Mouse (Mus musculus) embryonic facial prominence, embryonic 13.5 days (tissue): ENCODE data around the gene BC016579. TPM values are rescaled to one million over a fixed set of nuclear protein-coding genes. Genes with fewer than 3 reads are reported as not detected.
A peak's percentile ranks its signal among the peaks of the same experiment; 100 is the strongest.

Experiments
- ATAC-seq: fragments of 200-750 bp; cut with Nextera tagmentation; 2 replicates; pipeline ENCODE4 v1.8.0; 2017; ENCODE audit warnings: low read depth; ENCODE audit not compliant: insufficient number of reproducible peaks, insufficient read depth, low FRiP score, low TSS enrichment
- H3K27ac ChIP-seq: fragments of 300-500 bp; sonication (generic); 2 replicates; pipeline ENCODE4 v1.5.1; 2015; ENCODE audit warnings: moderate library complexity, mild to moderate bottlenecking, inconsistent platforms
- H3K27me3 ChIP-seq: fragments of 300-500 bp; sonication (generic); 2 replicates; pipeline ENCODE4 v1.6.1; 2015; ENCODE audit warnings: mild to moderate bottlenecking, inconsistent platforms
- H3K36me3 ChIP-seq: fragments of 300-500 bp; sonication (generic); 2 replicates; pipeline ENCODE4 v1.6.1; 2015; ENCODE audit warnings: mild to moderate bottlenecking, inconsistent platforms
- H3K4me1 ChIP-seq: fragments of 300-500 bp; sonication (generic); 2 replicates; pipeline ENCODE4 v1.6.1; 2015; ENCODE audit warnings: inconsistent platforms
- H3K4me2 ChIP-seq: fragments of 300-500 bp; sonication (generic); 2 replicates; pipeline ENCODE4 v1.6.1; 2015; ENCODE audit warnings: moderate library complexity, mild to moderate bottlenecking, inconsistent platforms
- H3K4me3 ChIP-seq: fragments of 300-500 bp; sonication (generic); 2 replicates; pipeline ENCODE4 v1.5.1; 2015; ENCODE audit warnings: mild to moderate bottlenecking, inconsistent platforms
- H3K9ac ChIP-seq: fragments of 300-500 bp; sonication (generic); 2 replicates; pipeline ENCODE4 v1.6.1; 2015; ENCODE audit warnings: mild to moderate bottlenecking, inconsistent platforms
- H3K9me3 ChIP-seq: fragments of 300-500 bp; sonication (generic); 2 replicates; pipeline ENCODE4 v1.6.1; 2016; ENCODE audit warnings: inconsistent platforms
- WGBS: fragments of 180-500 bp; shearing (Covaris S2); methylation state at CpG from one replicate; pipeline ENCODE4 v1.1.7; 2015; ENCODE audit warnings: mixed read lengths; 5-methylcytosine and 5-hydroxymethylcytosine counted together
- polyA plus RNA-seq: library from polyadenylated mRNA; unstranded; fragments of >200 nt; fragmentation: Nextera tagmentation; extraction: Ambion mirVana; gene quantifications from 2 replicates; pipeline ENCODE4 v1.2.1, GENCODE M21; 2015

BC016579 gene
- polyA plus RNA-seq, 1 experiment from 2014 or later = 0.25 TPM

- no peaks in the 10 kb centered on the region for H3K36me3 ChIP-seq
- no peaks in the 10 kb centered on the region for H3K27me3 ChIP-seq
- no peaks in the 10 kb centered on the region for H3K9me3 ChIP-seq
- no peaks in the 10 kb centered on the region for H3K4me1 ChIP-seq
- H3K4me2 ChIP-seq = no peak overlapping the region
- WGBS = 83% methylated on average over 10 of the region's 10 CpGs
- H3K27ac ChIP-seq = no peak overlapping the region
- no peak overlapping the region for H3K4me3 ChIP-seq
- no peak overlapping the region for H3K9ac ChIP-seq
- no peak for ATAC-seq
Observed at GRCm38 (mm10) chr16:45640070-45640762, 13.7 kb downstream of the BC016579 start.

GRCm38 (mm10) chr16:45635826-45636225, 18.0 kb downstream of the BC016579 start:
- no peak overlapping the region for H3K4me2 ChIP-seq
- ATAC-seq = no peak
- WGBS = 80% methylated on average over 2 of the region's 2 CpGs
- H3K27me3 ChIP-seq = no peaks in the 10 kb centered on the region
- no peak overlapping the region for H3K9ac ChIP-seq
- H3K4me1 ChIP-seq = no peaks in the 10 kb centered on the region
- H3K27ac ChIP-seq = no peak overlapping the region
- no peak overlapping the region for H3K4me3 ChIP-seq
- H3K9me3 ChIP-seq = no peaks in the 10 kb centered on the region
- no peaks in the 10 kb centered on the region for H3K36me3 ChIP-seq

GRCm38 (mm10) chr16:45632420-45632819, 21.4 kb downstream of the BC016579 start:
- no peaks in the 10 kb centered on the region for H3K36me3 ChIP-seq
- H3K9ac ChIP-seq = no peak overlapping the region
- H3K4me3 ChIP-seq = no peak overlapping the region
- no peaks in the 10 kb centered on the region for H3K9me3 ChIP-seq
- no peak overlapping the region for H3K4me2 ChIP-seq
- no peak overlapping the region for H3K27ac ChIP-seq
- H3K27me3 ChIP-seq = no peaks in the 10 kb centered on the region
- H3K4me1 ChIP-seq = no peaks in the 10 kb centered on the region
- 73% methylated on average over 4 of the region's 4 CpGs for WGBS
- no peak for ATAC-seq

DNA sequence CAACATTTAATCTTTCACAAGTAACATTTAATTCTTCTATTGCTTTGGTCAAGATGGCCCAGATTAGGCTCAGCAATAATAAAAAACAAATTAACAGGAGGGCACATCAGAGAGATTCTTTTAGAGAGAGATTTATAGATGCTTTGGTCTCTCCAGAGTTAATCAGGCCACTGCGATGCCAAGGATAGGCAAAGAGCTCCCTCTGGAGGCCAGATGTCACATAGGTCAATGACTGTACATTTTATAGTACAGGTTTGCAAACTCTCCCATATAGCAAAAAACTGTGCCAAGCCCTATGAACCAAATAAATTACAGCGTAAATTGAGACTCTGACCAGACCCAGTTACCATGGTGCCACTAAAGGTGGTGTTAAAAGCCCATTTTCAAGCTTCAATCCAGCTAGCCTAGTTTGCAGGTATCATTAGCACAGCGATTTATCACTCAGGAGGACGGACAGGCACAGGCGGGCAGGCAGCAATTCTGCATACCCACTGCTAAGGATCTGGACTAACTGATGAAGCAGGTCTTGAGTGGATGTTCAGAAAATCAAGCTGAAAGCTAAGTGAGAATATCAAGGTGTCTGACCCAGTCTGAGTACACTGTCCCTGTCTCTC, 23.4 kb downstream of the BC016579 start:
- Histone ChIP-seq H3K36me3 (no peaks in the 10 kb centered on the region), H3K4me1 (no peaks in the 10 kb centered on the region), H3K4me2 (no peak overlapping the region), H3K27me3 (no peaks in the 10 kb centered on the region), H3K4me3 (no peak overlapping the region), H3K9ac (no peak overlapping the region), H3K9me3 (no peaks in the 10 kb centered on the region), H3K27ac (no peak overlapping the region)
- WGBS = 52% methylated on average over 5 of the region's 5 CpGs
- 0 out of 2 replicates have a peak, but pooled peaks have one; percentile 52 for ATAC-seq

- no peak overlapping the region for H3K4me2 ChIP-seq
- no peaks in the 10 kb centered on the region for H3K36me3 ChIP-seq
- H3K27ac ChIP-seq = no peak overlapping the region
- no peaks in the 10 kb centered on the region for H3K4me1 ChIP-seq
- H3K4me3 ChIP-seq = no peak overlapping the region
- H3K9ac ChIP-seq = no peak overlapping the region
- no peaks in the 10 kb centered on the region for H3K27me3 ChIP-seq
- no peak for ATAC-seq
- no peaks in the 10 kb centered on the region for H3K9me3 ChIP-seq
- WGBS = 70% methylated on average over 8 of the region's 8 CpGs
Observed at GRCm38 (mm10) chr16:45629497-45630105, 24.3 kb downstream of the BC016579 start.

- 80% methylated on average over 2 of the region's 2 CpGs for WGBS
- no peaks in the 10 kb centered on the region for H3K27me3 ChIP-seq
Observed at GRCm38 (mm10) chr16:45625342-45625741, 28.5 kb downstream of the BC016579 start.

DNA sequence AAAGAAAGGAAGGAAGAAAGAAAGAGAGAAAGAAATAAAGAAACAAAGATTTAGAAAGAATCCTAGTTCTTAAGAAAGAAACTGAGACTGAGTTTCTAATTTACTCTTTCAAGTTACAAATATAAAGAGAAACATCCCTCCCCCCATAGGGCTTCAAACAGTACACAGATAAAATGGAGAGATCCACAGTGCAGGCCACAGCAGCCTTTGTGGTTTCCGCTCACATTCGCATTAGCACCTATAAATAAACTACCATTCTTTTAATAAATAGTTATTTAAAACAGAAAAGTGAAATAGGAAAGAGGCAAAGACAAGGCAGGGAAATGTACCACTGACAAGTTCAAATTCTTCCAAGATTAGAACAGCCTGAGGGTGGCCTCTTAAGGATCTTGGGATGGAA, 29.1 kb downstream of the BC016579 start:
- no peak overlapping the region for H3K27ac ChIP-seq

More at GRCm38 (mm10) chr16:45625342-45625741, 28.5 kb downstream of the BC016579 start:
- H3K4me3 ChIP-seq = no peak overlapping the region
- ATAC-seq = no peak
- H3K4me2 ChIP-seq = no peak overlapping the region
- no peaks in the 10 kb centered on the region for H3K4me1 ChIP-seq
- H3K9ac ChIP-seq = no peak overlapping the region
- no peak overlapping the region for H3K27ac ChIP-seq
- H3K36me3 ChIP-seq = no peaks in the 10 kb centered on the region
- H3K9me3 ChIP-seq = no peaks in the 10 kb centered on the region

GRCm38 (mm10) chr16:45623230-45623629, 30.6 kb downstream of the BC016579 start:
- no peak overlapping the region for H3K9ac ChIP-seq
- H3K4me1 ChIP-seq = no peaks in the 10 kb centered on the region
- H3K4me3 ChIP-seq = no peak overlapping the region
- 93% methylated on average over 4 of the region's 4 CpGs for WGBS
- H3K36me3 ChIP-seq = no peaks in the 10 kb centered on the region
- no peaks in the 10 kb centered on the region for H3K27me3 ChIP-seq
- no peak overlapping the region for H3K27ac ChIP-seq
- no peak overlapping the region for H3K4me2 ChIP-seq
- no peaks in the 10 kb centered on the region for H3K9me3 ChIP-seq
- ATAC-seq = no peak

More for the DNA sequence above, 29.1 kb downstream of the BC016579 start:
- no peak overlapping the region for H3K4me3 ChIP-seq
- WGBS = 78% methylated on average over 2 of the region's 2 CpGs
- no peaks in the 10 kb centered on the region for H3K4me1 ChIP-seq
- no peaks in the 10 kb centered on the region for H3K27me3 ChIP-seq
- ATAC-seq = no peak
- H3K9me3 ChIP-seq = no peaks in the 10 kb centered on the region
- no peak overlapping the region for H3K9ac ChIP-seq
- H3K4me2 ChIP-seq = no peak overlapping the region
- no peaks in the 10 kb centered on the region for H3K36me3 ChIP-seq

GRCm38 (mm10) chr16:45619751-45620375, 34.0 kb downstream of the BC016579 start:
- ATAC-seq = no peak
- H3K4me1 ChIP-seq = no peaks in the 10 kb centered on the region
- H3K36me3 ChIP-seq = no peaks in the 10 kb centered on the region
- H3K27me3 ChIP-seq = no peaks in the 10 kb centered on the region
- no peak overlapping the region for H3K4me2 ChIP-seq
- H3K4me3 ChIP-seq = no peak overlapping the region
- 88% methylated on average over 8 of the region's 8 CpGs for WGBS
- no peak overlapping the region for H3K9ac ChIP-seq
- no peaks in the 10 kb centered on the region for H3K9me3 ChIP-seq
- H3K27ac ChIP-seq = no peak overlapping the region

DNA sequence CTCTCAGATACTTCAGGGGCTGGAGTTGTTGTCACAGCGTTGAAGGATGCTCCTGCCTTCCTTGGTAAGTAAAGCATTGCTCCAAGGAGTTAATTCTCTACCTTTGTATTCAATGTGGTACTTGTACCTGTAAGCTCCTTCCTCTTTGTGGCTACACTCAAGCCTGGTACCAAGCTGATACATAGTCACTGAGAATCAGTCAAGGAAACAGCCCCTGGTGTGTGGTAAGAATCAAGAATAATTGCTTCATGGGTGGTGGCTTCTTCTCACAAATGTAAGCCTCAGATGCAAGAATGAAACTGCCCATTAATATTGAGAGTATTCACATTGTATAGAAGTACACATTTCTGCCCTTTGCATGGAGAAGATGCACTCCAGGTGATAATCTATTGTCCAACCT, 37.9 kb downstream of the BC016579 start:
- no peak for ATAC-seq
- Histone ChIP-seq H3K9ac (no peak overlapping the region), H3K4me3 (no peak overlapping the region), H3K9me3 (no peaks in the 10 kb centered on the region), H3K4me1 (no peaks in the 10 kb centered on the region), H3K4me2 (no peak overlapping the region), H3K27ac (no peak overlapping the region), H3K36me3 (no peaks in the 10 kb centered on the region), H3K27me3 (no peaks in the 10 kb centered on the region)
- 81% methylated on average over 1 of the region's 1 CpGs for WGBS

- H3K4me1 ChIP-seq = no peaks in the 10 kb centered on the region
- no peaks in the 10 kb centered on the region for H3K9me3 ChIP-seq
- H3K36me3 ChIP-seq = no peaks in the 10 kb centered on the region
- no peak overlapping the region for H3K4me2 ChIP-seq
- no peak overlapping the region for H3K4me3 ChIP-seq
- H3K27me3 ChIP-seq = no peaks in the 10 kb centered on the region
- no peak overlapping the region for H3K27ac ChIP-seq
- H3K9ac ChIP-seq = no peak overlapping the region
- ATAC-seq = no peak
- WGBS = 73% methylated on average over 2 of the region's 2 CpGs
Observed at GRCm38 (mm10) chr16:45613247-45613646, 40.6 kb downstream of the BC016579 start.
